Mouse (Mus musculus) left cerebral cortex, postnatal 14 days (tissue): ENCODE measurements around the gene Col4a2. TPM values are rescaled to one million over a fixed set of nuclear protein-coding genes. Genes with fewer than 3 reads are reported as not detected.
A peak's percentile ranks its signal among the peaks of the same experiment; 100 is the strongest.
"Not testable (repeated sequence)": the region's sequence is repeated elsewhere in the genome, so short reads cannot be mapped to it uniquely, and the experiment has no call there.

Source experiments
- DNase-seq, 2 experiments: peaks; one replicate each; pipeline ENCODE4 v3.0.0; 2021 to 2022; ENCODE audit warnings: low spot score in 2 of 2, mixed read lengths in 1 of 2
- intact Hi-C: fragments of 180-260 bp; cut with DNase I; formaldehyde crosslinking; loops from one replicate; pipeline ENCODE4 v1.15.1; 2025
- total RNA-seq, 2 experiments: library from RNA; stranded (reverse); gene quantifications; 2 replicates each; pipeline ENCODE4 v1.2.3; 2021

Gene Col4a2
- total RNA-seq, 2 experiments from 2014 or later: 72.4 to 78.6 TPM

DNA sequence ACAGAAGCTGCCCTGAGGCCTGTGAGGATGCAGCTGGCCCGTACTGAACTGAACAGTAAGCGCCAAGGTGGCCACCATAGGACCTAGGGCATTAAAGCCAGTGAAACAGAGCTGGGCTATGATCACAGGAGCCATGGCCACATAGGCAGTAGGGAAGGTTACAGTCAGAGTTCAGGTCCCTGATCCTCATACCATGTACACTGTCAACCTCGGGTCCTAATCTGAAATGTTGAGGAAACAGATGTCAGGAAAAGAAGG is 152.0 kb downstream of the Col4a2 start:
- DNase-seq: no peak
- intact Hi-C loops: no loop called here

DNA sequence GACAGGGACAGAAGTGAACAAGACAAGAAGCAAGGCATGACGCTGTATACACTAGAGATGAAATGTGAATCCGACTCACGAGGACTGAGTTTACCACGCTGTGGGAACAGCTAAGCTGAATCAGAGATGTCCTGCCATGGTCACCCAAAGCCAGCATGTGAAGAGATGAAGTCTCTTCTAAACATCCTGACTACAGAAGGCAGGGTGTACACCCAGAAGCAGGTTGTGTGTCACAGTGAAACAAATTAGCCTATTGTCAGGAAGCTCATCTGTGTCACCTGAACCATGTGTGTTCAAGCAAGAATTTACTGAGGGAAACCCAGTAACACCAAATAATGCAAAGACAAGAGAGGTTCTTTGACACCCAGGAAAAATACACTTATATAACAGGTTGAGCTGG is 153.0 kb downstream of the Col4a2 start:
- DNase-seq: no peak
- intact Hi-C loops: no loop called here

DNA sequence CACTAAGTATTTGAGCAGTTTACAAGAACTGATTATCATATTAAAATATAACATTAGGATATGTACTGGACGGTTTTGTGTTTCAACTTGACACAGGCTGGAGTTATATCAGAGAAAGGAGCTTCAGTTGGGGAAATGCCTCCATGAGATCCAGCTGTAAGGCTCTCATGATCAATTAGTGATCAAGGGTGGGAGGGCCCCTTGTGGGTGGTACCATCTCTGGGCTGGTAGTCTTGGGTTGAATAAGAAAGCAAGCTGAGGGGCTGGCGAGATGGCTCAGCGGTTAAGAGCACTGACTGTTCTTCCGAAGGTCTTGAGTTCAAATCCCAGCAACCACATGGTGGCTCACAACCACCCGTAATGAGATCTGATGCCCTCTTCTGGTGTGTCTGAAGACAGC is 153.9 kb downstream of the Col4a2 start:
- DNase-seq: not testable (repeated sequence)

DNA sequence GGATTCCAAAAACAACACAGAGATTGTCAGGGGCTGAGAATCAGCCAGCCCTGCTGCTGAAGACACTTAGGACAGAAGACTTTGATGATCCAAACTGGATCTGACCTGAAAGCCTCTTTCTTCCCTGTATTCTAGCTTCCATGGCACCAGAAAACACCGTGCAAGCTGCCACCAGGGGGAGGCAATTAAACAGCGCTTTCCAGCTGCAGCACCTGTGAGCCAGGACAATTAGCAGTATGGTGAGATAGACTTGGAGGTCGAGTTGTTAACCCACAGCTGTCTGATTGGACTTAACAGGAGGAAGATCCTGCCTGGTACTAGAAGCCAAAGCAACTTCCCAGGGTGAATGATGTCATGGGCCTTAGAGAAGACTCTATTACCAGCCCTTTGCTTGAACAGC is 156.5 kb downstream of the Col4a2 start:
- DNase-seq: peak in 1 of 2 experiments; percentile 52
- intact Hi-C loops: no loop called here

More for the DNA sequence above, 153.9 kb downstream of the Col4a2 start:
- intact Hi-C loops: not testable (repeated sequence)

DNA sequence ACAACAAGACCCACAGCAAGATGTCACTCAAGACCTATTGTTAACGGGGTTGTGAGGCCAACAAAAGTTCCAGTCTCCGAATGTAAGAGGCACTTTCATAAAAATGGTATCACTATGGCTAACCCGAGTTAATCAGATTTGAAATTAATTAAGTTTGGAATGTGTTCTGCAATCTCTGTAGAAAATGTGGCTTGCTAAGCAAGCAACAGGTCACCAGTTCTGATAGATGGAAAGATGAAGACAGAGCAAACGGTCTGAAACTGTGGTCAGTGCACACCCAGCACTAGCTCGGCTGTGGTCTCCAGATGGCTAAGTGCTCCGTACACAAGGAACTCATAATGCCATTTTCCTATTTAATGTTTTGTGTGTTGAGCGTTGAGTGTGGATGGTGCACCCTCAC is 158.1 kb downstream of the Col4a2 start:
- no peak for DNase-seq
- intact Hi-C loops: no loop called here

DNA sequence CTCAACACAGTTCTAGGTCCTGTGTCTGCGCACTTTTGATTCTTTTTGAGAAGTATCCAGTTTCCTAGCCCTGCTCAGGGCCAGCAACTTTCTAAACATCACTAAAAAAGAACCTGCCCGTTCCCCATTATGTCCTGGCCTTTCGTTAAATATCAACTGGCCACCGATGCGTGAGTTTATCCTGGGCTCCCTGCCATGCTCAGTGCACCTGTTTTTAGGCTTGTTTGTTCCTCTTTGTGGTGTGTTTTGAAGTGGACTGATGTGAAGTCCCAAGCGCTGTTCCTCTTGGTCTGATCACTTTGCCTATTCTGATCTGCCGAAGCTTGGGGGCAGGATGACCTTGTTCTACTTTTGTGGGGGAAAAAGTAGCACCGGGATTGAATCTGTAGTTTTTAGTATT is 158.7 kb downstream of the Col4a2 start:
- intact Hi-C loops: no loop called here
- DNase-seq: no peak

DNA sequence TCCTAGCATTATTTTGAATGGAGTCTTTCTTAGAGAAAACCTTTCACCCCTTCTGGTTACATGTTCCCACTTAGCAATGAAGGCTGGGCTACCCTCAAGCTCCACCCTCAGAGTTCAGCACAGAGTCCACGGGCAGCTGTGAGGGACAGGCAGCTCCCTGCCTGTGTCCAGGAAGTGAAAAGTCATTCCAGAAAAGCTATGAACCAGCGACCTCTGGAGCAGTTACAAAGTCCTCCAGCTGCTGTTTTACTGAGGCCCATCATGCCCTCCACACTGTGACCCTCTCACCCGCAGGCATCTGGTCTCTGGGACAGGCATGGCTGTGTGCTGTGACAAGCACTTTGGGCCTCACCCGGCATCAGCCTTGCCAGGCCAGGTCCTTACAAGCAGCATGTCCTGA is 160.5 kb downstream of the Col4a2 start:
- intact Hi-C loops: no loop called here
- no peak for DNase-seq

DNA sequence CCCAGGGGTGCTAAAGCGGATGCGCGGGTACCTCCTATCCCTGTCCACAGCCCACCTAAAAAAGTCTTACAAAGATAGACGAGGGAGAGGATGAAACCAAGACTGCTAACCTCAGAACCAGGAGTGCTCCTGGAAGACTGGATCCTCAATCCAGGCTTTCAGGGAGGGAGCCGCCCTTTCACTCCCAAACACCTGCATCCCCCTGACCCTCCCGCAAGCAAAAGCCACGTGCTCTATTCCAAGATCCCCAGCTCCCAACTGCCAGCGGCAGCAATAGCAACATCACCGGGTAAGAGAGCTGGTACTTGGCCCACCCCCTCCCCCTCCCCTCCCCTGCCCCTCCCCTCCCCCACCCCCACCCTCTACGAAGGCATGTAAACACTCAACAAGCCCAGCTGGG is 162.8 kb downstream of the Col4a2 start:
- no peak for DNase-seq
- intact Hi-C loops: no loop called here

DNA sequence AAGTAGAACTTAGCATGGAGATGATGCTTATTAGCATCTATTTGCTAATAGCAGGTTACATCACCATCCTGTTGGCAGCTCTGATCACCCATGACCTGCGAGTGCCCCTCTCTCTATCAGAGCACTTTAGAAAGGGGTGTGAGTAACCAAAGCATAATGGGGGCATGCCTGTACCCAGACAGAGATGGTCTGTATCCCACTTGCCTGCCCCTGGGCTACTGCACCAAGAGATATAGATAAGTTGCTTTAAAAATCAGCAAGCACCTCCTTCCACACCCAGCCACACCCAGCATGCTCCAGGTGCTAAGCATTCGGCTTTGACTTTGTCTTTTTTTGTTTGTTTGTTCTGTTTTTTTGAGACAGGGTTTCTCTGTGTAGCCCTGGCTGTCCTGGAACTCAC is 163.3 kb downstream of the Col4a2 start:
- intact Hi-C loops: no loop called here
- no peak for DNase-seq

DNA sequence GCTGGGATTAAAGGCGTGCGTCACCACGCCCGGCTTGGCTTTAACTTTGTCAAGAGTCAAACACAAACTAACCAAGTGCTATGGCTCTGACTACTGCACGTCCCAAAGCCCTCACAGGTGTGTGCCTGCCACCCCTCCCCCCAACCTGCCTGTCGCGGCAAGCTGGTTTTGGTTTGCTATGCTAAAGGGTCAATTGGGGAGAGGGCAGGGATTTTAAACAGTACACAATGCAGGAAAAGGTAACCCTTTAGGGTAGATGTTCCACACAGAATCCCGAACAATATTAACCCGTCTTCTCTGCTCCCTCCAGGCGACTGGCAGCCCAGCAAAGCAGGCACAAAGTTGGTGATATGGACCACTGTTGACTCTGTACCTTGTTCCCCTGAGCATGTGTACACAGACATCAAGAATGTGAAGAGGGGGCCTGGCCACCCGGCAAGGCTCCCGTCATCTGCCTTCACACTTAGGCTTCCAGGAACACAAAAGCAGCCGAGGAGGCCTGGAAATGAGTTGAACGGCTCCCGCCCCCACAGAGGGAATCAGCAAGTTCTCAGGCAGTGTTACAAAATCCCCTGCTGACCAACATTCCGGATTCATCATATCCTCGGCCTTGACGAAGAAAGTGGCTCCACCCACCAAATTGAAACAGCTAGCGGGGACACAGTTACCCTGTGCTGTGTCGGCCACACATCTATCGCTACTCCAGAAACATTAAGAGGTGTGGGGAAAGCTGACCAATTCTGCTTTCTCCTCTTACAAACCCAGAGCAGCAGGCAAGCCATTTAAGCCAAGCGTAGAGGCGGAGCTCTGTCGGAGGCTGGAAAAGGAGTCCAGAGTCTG is 164.0 kb downstream of the Col4a2 start:
- intact Hi-C loops: no loop called here
- DNase-seq: peak; percentile 24 to 26

DNA sequence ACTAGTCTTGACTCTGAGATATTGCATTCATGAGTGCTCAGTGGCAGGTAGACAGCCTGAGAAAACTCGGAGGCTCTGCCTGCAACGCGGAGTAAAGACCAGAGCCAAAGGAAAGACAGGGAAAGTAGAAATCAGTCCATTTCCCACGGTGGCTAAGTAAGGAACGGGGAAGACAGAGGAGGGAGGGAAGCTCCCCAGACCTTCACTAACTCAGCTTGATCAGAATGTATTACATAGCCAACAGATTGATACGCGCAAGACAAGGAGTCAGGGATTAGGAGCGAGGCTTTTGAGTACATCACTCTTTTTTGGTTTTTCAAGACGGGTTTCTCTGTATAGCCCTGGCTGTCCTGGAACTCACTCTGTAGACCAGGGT is 164.6 kb downstream of the Col4a2 start:
- no peak for DNase-seq
- intact Hi-C loops: no loop called here

DNA sequence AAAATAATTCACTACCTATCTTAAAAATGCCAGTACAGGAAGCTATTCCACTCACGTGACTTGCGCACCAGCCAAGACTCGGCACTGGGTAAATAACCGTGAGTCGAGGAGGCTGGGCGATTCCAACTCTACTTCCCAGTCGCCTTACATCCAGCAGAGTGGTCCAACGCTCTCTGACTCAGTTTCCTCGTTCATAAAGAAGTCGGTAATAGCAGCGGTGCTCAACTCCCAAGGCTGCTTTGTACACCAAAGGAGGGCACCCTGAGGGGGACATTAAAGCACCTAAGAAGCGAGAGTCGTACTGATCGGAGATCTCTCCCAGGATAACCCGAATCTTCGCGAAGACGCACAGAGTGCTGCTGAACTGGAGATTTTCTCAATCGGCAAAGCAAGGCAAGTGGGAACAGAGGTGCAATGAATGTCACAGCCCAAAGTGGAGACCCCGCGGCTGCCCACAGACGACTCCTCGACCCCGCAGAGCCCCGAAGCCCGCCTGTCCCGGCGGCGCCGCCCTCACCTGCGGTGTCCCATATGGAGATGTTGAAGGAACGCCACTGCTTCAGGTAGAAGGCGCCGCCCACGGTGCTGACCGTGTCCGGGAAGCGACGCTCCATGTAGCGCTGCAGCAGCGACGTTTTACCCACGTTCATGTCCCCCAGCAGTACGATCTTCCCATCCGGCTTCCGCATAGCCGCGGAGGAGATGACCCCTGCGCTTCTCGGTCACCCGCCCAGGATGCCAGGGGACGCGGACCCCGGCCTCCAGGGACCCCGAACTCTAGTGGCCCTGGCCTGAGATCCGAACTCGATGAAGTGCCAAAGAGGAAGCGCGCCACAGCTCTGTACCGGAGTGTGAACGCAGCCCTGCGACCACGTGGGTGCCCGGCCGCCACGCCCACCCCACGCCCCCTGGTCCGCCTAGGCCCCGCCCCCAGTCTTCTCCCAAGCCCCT is 165.5 kb downstream of the Col4a2 start, which contains the start of gene Rab20:
Gene Rab20 (minus strand): TSS at position 900 of the 951 bp plus-strand sequence.
- intact Hi-C loops: no loop called here
- peak in 1 of 2 experiments; percentile 45 for DNase-seq

DNA sequence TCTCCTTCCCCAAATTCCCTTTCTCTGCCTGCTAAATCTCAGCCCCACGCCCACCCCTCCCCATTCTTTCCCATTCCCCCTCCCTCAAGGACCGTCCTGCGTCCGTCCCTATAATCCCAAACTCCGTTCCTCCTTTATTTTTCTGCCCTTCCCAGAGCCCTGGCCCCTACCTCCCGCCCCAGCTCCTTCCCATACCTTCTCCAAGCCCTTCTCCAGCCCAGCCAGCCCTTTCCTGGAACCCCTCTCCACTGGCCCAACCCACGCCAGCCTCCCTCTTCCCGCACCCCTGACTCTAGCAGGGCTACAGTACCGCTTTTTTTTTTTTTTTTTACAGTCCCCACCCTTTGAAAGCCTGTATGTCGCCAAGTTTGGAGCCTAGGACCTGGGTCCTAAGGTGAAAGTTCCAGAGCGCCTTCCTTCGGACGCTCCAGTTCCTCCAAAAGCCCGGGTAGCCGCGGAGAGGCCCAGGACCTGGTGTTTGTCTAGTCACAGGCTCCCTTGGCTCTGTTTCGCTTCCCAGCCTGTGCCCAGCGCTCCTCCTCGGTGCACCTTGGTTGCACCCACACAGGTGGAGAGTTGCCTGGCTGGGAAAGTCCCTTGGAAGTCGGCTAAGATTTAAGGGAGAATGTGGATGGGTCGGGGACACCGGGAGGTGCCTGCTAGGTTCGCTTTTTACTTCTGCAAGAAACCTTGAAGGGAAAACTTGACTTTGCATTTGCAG is 166.4 kb downstream of the Col4a2 start:
- DNase-seq: no peak
- intact Hi-C loops: no loop called here

DNA sequence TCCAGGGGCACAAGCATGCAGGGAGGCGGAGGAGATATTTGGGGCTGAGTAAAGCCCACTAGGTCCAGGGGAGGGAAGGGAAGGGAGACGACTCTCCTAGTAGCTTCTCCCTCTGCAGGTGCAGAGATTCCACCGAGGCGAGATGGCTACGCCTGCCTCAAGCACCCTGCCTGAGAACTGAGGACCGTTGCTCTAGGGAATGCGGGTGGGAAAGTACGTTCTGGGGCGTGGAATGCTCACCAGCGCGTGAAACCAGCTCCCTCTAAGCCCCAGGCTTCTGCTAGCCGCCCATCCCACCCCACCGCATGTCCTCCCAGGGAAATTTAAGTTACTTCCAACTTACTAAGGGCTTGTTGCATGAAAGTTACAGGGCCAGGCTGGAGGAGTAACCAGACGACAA is 167.0 kb downstream of the Col4a2 start:
- DNase-seq: no peak
- intact Hi-C loops: no loop called here

DNA sequence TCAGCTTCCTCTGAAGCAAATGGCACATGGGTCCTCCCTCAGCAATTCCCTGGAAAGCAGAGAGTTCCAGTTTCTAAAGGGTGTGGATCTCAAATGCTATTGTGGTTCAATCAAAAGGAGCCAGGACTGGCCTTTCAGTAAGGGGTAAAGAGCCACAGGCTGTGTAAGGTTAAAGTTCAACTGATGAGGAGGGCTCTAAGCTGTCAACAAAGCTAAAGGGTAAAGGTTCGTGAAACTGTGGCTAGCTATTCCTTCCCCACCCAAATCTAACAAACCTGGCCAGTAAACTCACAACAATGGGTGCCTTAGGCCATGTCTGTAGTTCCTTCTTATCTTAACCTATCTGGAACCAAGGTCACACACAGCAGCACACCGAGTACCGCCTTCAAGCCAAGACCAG is 169.3 kb downstream of the Col4a2 start:
- intact Hi-C loops: no loop called here
- no peak for DNase-seq

DNA sequence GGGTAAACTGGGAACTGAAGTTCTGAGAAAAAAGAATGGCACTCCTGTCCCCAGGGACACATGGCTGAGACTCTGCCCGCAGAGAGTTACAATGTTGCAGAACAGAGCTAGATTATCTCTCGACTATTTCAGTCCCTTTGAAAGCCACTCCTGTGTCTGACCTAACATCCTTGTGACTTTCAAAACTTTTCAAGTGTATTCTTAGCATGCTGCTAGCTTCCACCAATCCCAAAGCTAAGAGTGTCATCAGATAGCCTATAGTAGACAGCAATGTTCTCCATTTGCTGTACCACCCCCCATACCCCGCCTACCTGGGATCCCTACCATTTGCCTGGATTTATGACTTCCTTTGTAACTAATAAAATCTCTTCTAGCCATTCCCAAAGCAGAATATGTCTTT is 169.9 kb downstream of the Col4a2 start:
- intact Hi-C loops: no loop called here
- DNase-seq: no peak

DNA sequence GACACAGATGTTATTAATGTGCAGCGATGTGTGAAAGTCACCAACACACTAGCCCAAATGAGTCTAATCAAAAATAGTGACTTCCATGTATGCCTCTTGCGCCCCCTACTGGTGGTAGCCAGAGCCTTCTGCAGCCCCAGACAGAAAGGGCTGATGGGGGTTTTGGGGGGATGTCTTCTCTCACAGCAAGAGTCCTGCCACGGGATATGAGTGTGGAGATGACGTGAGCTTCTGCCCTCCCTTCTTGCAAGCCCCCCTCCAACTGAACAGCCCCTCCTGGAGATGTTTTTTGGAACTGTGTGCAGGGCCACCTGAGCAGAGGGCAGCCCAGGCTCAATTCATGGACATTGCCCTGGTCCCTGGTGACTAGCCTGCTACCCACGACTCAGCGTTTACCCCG is 173.5 kb downstream of the Col4a2 start:
- intact Hi-C loops: loop anchor here (1.0 kb wide), 2 partner anchors 36 to 64 kb away; no protein-coding TSS in a partner anchor
- DNase-seq: peak; percentile 53 to 76

DNA sequence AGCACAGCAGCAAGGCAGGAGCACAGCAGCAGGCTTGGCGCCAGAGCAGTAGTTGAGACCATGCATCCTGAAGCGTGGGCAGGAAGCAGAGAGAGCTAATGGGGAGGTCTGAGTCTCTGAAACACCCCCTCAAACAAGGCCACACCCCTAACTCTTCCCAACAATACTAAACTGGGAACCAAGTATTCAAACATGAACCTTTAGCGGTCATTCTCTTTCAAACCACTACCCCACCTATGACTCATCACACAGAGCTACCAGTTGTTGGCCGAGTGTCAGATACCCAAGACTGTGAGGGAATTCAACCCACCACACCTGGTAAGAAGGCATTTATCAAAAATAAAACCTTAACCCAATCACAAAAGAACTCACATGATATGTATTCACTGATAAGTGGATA is 174.6 kb downstream of the Col4a2 start:
- intact Hi-C loops: no loop called here
- DNase-seq: no peak

DNA sequence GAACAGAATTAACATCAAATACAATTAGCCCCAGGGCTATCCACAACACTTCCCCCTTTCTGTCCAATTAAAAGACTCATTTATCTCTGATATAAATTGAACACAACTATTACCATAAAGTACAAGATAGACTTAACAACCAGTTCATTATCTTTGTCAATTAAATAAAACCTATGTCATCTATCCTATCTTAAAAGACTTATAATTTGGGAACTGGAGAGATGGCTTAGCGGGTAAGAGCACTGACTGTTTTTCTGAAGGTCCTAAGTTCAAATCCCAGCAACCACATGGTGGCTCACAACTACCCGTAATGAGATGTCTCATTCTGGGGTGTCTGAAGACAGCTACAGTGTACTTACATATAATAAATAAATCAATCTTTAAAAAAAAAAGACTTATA is 179.7 kb downstream of the Col4a2 start:
- DNase-seq, intact Hi-C loops: not testable (repeated sequence)
